Mouse (Mus musculus) kidney, adult 2 months (tissue): ENCODE data around the gene Celf1.

Source experiments
- CTCF ChIP-seq: fragments of 200-500 bp; conservative IDR thresholded peaks from 2 replicates; pipeline ENCODE4 v1.5.1; 2011; ENCODE audit warnings: low read depth, mild to moderate bottlenecking, control low read depth, low read length, moderate library complexity, mixed read lengths; ENCODE audit not compliant: insufficient read depth, insufficient read length
- POLR2A ChIP-seq: fragments of 200-500 bp; IDR thresholded peaks from one replicate; pipeline ENCODE4 v1.6.1; 2011; ENCODE audit warnings: low read depth, low read length, control low read depth

GRCm38 (mm10) chr2:91044727-91045126 is 104.5 kb downstream of the Celf1 start:
- TF ChIP-seq POLR2A (no peak), CTCF (no peak)
